Mouse (Mus musculus) ES-Bruce4 (cell line): ENCODE data around the gene 9130213A22Rik.

Source experiments
- CTCF ChIP-seq: IDR thresholded peaks from one replicate; pipeline ENCODE4 v1.8.1; 2011; ENCODE audit warnings: low read depth, low read length
- EP300 ChIP-seq: IDR thresholded peaks from 2 replicates; pipeline ENCODE4 v1.6.1; 2011; ENCODE audit warnings: low read depth, low read length; ENCODE audit not compliant: insufficient read depth
- POLR2A ChIP-seq: IDR thresholded peaks from one replicate; pipeline ENCODE4 v1.8.1; 2011; ENCODE audit warnings: low read length; ENCODE audit not compliant: insufficient read depth

GRCm38 (mm10) chr11:69105796-69106195 lies 16.6 kb downstream of the 9130213A22Rik start:
- TF ChIP-seq POLR2A (no peak), CTCF (no peak), EP300 (no peak)
